Mouse (Mus musculus): Measurements from ENCODE around the gene Rab3c. TPM values are rescaled to one million over a fixed set of nuclear protein-coding genes. Genes with fewer than 3 reads are reported as not detected.

Rab3c gene
- polyA plus RNA-seq, 1 experiment from 2014 or later = 275 TPM

GRCm38 (mm10) chr13:110175651-110176050 is 105.1 kb downstream of the Rab3c start:
- Histone ChIP-seq H3K9ac (no peak overlapping the region), H3K27me3 (replicated peaks) (no peaks in the 10 kb centered on the region), H3K9me3 (no peaks in the 10 kb centered on the region), H3K4me3 (no peak overlapping the region), H3K4me1 (0 out of 2 replicates have a peak, but pooled peaks cover under 1% of the 10 kb centered on the region), H3K36me3 (replicated peaks) (no peaks in the 10 kb centered on the region), H3K27ac (no peak overlapping the region), H3K4me2 (no peak overlapping the region)
- no peak for ATAC-seq (replicated peaks)
- whole genome bisulfite sequencing = 83% methylated on average over 6 of the region's 6 CpGs

GRCm38 (mm10) chr13:110169669-110170068 is 111.1 kb downstream of the Rab3c start:
- Histone ChIP-seq H3K4me3 (no peak overlapping the region), H3K9ac (no peak overlapping the region), H3K36me3 (replicated peaks) (no peaks in the 10 kb centered on the region), H3K27me3 (replicated peaks) (no peaks in the 10 kb centered on the region), H3K4me1 (peaks cover 32% of the 10 kb centered on the region), H3K9me3 (no peaks in the 10 kb centered on the region), H3K4me2 (no peak overlapping the region), H3K27ac (peak overlapping the region; percentile 55)
- WGBS = 28% methylated on average over 3 of the region's 3 CpGs
- ATAC-seq (replicated peaks) = no peak

GRCm38 (mm10) chr13:110169152-110169551 is 111.6 kb downstream of the Rab3c start:
- H3K36me3 ChIP-seq (replicated peaks) = no peaks in the 10 kb centered on the region
- peaks cover 32% of the 10 kb centered on the region for H3K4me1 ChIP-seq
- no peaks in the 10 kb centered on the region for H3K27me3 ChIP-seq (replicated peaks)
- peak overlapping the region; percentile 75 for H3K27ac ChIP-seq
- no peak overlapping the region for H3K4me3 ChIP-seq
- 28% methylated on average over 4 of the region's 4 CpGs for WGBS
- no peaks in the 10 kb centered on the region for H3K9me3 ChIP-seq
- no peak overlapping the region for H3K9ac ChIP-seq
- no peak overlapping the region for H3K4me2 ChIP-seq
- ATAC-seq (replicated peaks) = no peak

GRCm38 (mm10) chr13:110168570-110168969 is 112.2 kb downstream of the Rab3c start:
- no peak for ATAC-seq (replicated peaks)
- no peak overlapping the region for H3K4me2 ChIP-seq
- WGBS = 64% methylated on average over 4 of the region's 4 CpGs
- no peak overlapping the region for H3K4me3 ChIP-seq
- H3K27ac ChIP-seq = peak overlapping the region; percentile 75
- no peaks in the 10 kb centered on the region for H3K9me3 ChIP-seq
- peaks cover 32% of the 10 kb centered on the region for H3K4me1 ChIP-seq
- H3K36me3 ChIP-seq (replicated peaks) = no peaks in the 10 kb centered on the region
- H3K27me3 ChIP-seq (replicated peaks) = no peaks in the 10 kb centered on the region
- H3K9ac ChIP-seq = no peak overlapping the region

GRCm38 (mm10) chr13:110166622-110167330 is 114.0 kb downstream of the Rab3c start:
- Histone ChIP-seq H3K9ac (no peak overlapping the region), H3K9me3 (no peaks in the 10 kb centered on the region), H3K4me2 (no peak overlapping the region), H3K4me1 (peaks cover 32% of the 10 kb centered on the region), H3K27ac (peak overlapping the region; percentile 66), H3K27me3 (replicated peaks) (no peaks in the 10 kb centered on the region), H3K4me3 (no peak overlapping the region), H3K36me3 (replicated peaks) (no peaks in the 10 kb centered on the region)
- WGBS = 44% methylated on average over 3 of the region's 3 CpGs
- peak; percentile 79 for ATAC-seq (replicated peaks)

GRCm38 (mm10) chr13:110159980-110160379 is 120.8 kb downstream of the Rab3c start:
- WGBS = 29% methylated on average over 4 of the region's 4 CpGs
- peak overlapping the region; percentile 68 for H3K27ac ChIP-seq
- no peak overlapping the region for H3K4me3 ChIP-seq
- no peaks in the 10 kb centered on the region for H3K9me3 ChIP-seq
- H3K4me1 ChIP-seq = peaks cover 20% of the 10 kb centered on the region
- no peaks in the 10 kb centered on the region for H3K36me3 ChIP-seq (replicated peaks)
- no peak overlapping the region for H3K9ac ChIP-seq
- H3K4me2 ChIP-seq = no peak overlapping the region
- no peaks in the 10 kb centered on the region for H3K27me3 ChIP-seq (replicated peaks)
- ATAC-seq (replicated peaks) = no peak

GRCm38 (mm10) chr13:110158588-110159519 is 121.9 kb downstream of the Rab3c start:
- no peaks in the 10 kb centered on the region for H3K36me3 ChIP-seq (replicated peaks)
- no peak overlapping the region for H3K4me2 ChIP-seq
- H3K4me3 ChIP-seq = no peak overlapping the region
- WGBS = 35% methylated on average over 7 of the region's 7 CpGs
- no peaks in the 10 kb centered on the region for H3K27me3 ChIP-seq (replicated peaks)
- no peak overlapping the region for H3K9ac ChIP-seq
- H3K9me3 ChIP-seq = no peaks in the 10 kb centered on the region
- peaks cover 23% of the 10 kb centered on the region for H3K4me1 ChIP-seq
- H3K27ac ChIP-seq = peak overlapping the region; percentile 79
- ATAC-seq (replicated peaks) = peak; percentile 59

GRCm38 (mm10) chr13:110145545-110145944 is 135.3 kb downstream of the Rab3c start:
- H3K36me3 ChIP-seq (replicated peaks) = no peaks in the 10 kb centered on the region
- WGBS = 54% methylated on average over 3 of the region's 3 CpGs
- no peak overlapping the region for H3K4me3 ChIP-seq
- ATAC-seq (replicated peaks) = 0 out of 2 replicates have a peak, but pooled peaks have one; percentile 22
- no peak overlapping the region for H3K4me2 ChIP-seq
- H3K9me3 ChIP-seq = no peaks in the 10 kb centered on the region
- no peaks in the 10 kb centered on the region for H3K27me3 ChIP-seq (replicated peaks)
- no peak overlapping the region for H3K9ac ChIP-seq
- peaks cover 19% of the 10 kb centered on the region for H3K4me1 ChIP-seq
- peak overlapping the region; percentile 67 for H3K27ac ChIP-seq

- Histone ChIP-seq H3K36me3 (replicated peaks) (no peaks in the 10 kb centered on the region), H3K27me3 (replicated peaks) (no peaks in the 10 kb centered on the region), H3K9ac (no peak overlapping the region), H3K4me1 (peaks cover 16% of the 10 kb centered on the region), H3K4me3 (no peak overlapping the region), H3K27ac (peak overlapping the region; percentile 67), H3K4me2 (no peak overlapping the region), H3K9me3 (no peaks in the 10 kb centered on the region)
- ATAC-seq (replicated peaks) = peak; percentile 78
- 37% methylated on average over 8 of the region's 8 CpGs for WGBS
These were observed 135.8 kb downstream of the Rab3c start for GRCm38 (mm10) chr13:110145019-110145418.

- no peak for ATAC-seq (replicated peaks)
- no peaks in the 10 kb centered on the region for H3K27me3 ChIP-seq (replicated peaks)
- no peaks in the 10 kb centered on the region for H3K9me3 ChIP-seq
- peaks cover 11% of the 10 kb centered on the region for H3K4me1 ChIP-seq
- 66% methylated on average over 5 of the region's 5 CpGs for WGBS
- no peak overlapping the region for H3K4me3 ChIP-seq
- H3K36me3 ChIP-seq (replicated peaks) = no peaks in the 10 kb centered on the region
- no peak overlapping the region for H3K4me2 ChIP-seq
- no peak overlapping the region for H3K9ac ChIP-seq
- H3K27ac ChIP-seq = peak overlapping the region; percentile 50
These were observed 141.5 kb downstream of the Rab3c start for GRCm38 (mm10) chr13:110139339-110139738.

GRCm38 (mm10) chr13:110138644-110139043 is 142.2 kb downstream of the Rab3c start:
- Histone ChIP-seq H3K4me1 (peaks cover 9% of the 10 kb centered on the region), H3K27me3 (replicated peaks) (no peaks in the 10 kb centered on the region), H3K4me2 (no peak overlapping the region), H3K36me3 (replicated peaks) (no peaks in the 10 kb centered on the region), H3K27ac (peak overlapping the region; percentile 50; the same call in 1 of the 2 replicates), H3K9ac (no peak overlapping the region), H3K4me3 (no peak overlapping the region), H3K9me3 (no peaks in the 10 kb centered on the region)
- no peak for ATAC-seq (replicated peaks)
- WGBS = 78% methylated on average over 5 of the region's 5 CpGs

GRCm38 (mm10) chr13:110127613-110128258 is 153.1 kb downstream of the Rab3c start:
- peak overlapping the region; percentile 81 for H3K27ac ChIP-seq
- ATAC-seq (replicated peaks) = peak; percentile 92
- H3K27me3 ChIP-seq (replicated peaks) = no peaks in the 10 kb centered on the region
- peak overlapping the region; percentile 21; the same call in 1 of the 2 replicates for H3K9ac ChIP-seq
- H3K36me3 ChIP-seq (replicated peaks) = no peaks in the 10 kb centered on the region
- WGBS = 42% methylated on average over 12 of the region's 12 CpGs
- peaks cover 22% of the 10 kb centered on the region for H3K4me1 ChIP-seq
- H3K4me2 ChIP-seq = peak overlapping the region; percentile 22; the same call in 1 of the 2 replicates
- H3K4me3 ChIP-seq = no peak overlapping the region
- no peaks in the 10 kb centered on the region for H3K9me3 ChIP-seq

Measured in midbrain, embryonic 15.5 days (tissue).